Mouse (Mus musculus) small intestine, adult 2 months (tissue): ENCODE data around the gene Cul1. TPM values are rescaled to one million over a fixed set of nuclear protein-coding genes. Genes with fewer than 3 reads are reported as not detected.
A peak's percentile ranks its signal among the peaks of the same experiment; 100 is the strongest.

Source experiments
- H3K27ac ChIP-seq: fragments of 200-500 bp; 2 replicates; pipeline ENCODE4 v1.5.1; 2012; ENCODE audit warnings: low read depth, low read length, control low read depth, inconsistent platforms; ENCODE audit not compliant: insufficient read depth
- H3K27me3 ChIP-seq: fragments of 200-500 bp; 2 replicates; pipeline ENCODE4 v1.6.1; 2012; ENCODE audit warnings: mild to moderate bottlenecking, moderate library complexity, low read length, inconsistent platforms; ENCODE audit not compliant: control insufficient read depth, insufficient read depth
- H3K36me3 ChIP-seq: fragments of 200-500 bp; 2 replicates; pipeline ENCODE4 v1.6.1; 2012; ENCODE audit warnings: mild to moderate bottlenecking, low read length, control low read depth, inconsistent platforms; ENCODE audit not compliant: control insufficient read depth, insufficient read depth
- H3K4me1 ChIP-seq: fragments of 200-500 bp; 2 replicates; pipeline ENCODE4 v1.6.1; 2012; ENCODE audit warnings: low read length, inconsistent platforms, mixed read lengths; ENCODE audit not compliant: control insufficient read depth, insufficient read depth, insufficient read length
- H3K4me3 ChIP-seq: fragments of 200-500 bp; 2 replicates; pipeline ENCODE4 v1.5.1; 2012; ENCODE audit warnings: low read depth, mild to moderate bottlenecking, control low read depth, inconsistent platforms, low read length, moderate library complexity
- CTCF ChIP-seq: fragments of 200-500 bp; IDR thresholded peaks from 2 replicates; pipeline ENCODE4 v1.5.1; 2012; ENCODE audit warnings: low read depth, mild to moderate bottlenecking, control low read depth, inconsistent platforms, low read length, moderate library complexity, mixed read lengths; ENCODE audit not compliant: insufficient replicate concordance, insufficient read length; ENCODE audit errors: extremely low read depth
- POLR2A ChIP-seq: fragments of 200-500 bp; IDR thresholded peaks from 2 replicates; pipeline ENCODE4 v1.6.1; 2012; ENCODE audit warnings: low read depth, mild to moderate bottlenecking, control low read depth, inconsistent platforms, low read length, moderate library complexity
- whole genome bisulfite sequencing: fragments of 180-500 bp; shearing (Covaris S2); methylation state at CpG from one replicate; pipeline ENCODE4 v1.1.7; 2018; 5-methylcytosine and 5-hydroxymethylcytosine counted together
- polyA plus RNA-seq: library from polyadenylated mRNA; depleted of rRNA; stranded (reverse); fragments of >200 nt; gene quantifications from 2 replicates; pipeline ENCODE4 v1.2.3, GENCODE M21; 2012

Cul1 gene
- polyA plus RNA-seq, 1 experiment, result 8.9 TPM

GRCm38 (mm10) chr6:47454575-47455571 lies 1.7 kb downstream of the Cul1 start:
- TF ChIP-seq POLR2A, result no peak; the same call in none of the 2 replicates
- no peak for TF ChIP-seq CTCF
- Histone ChIP-seq H3K4me1 (0 out of 2 replicates have a peak, but pooled peaks cover 2% of the 10 kb centered on the region), H3K36me3 (no peaks in the 10 kb centered on the region), H3K27ac (peak overlapping the region; percentile 87), H3K4me3 (peak overlapping the region; percentile 96), H3K27me3 (no peaks in the 10 kb centered on the region)
- under 1% methylated on average over 79 of the region's 79 CpGs for WGBS

GRCm38 (mm10) chr6:47455843-47456242 lies 2.6 kb downstream of the Cul1 start:
- 0 out of 2 replicates have a peak, but pooled peaks cover 2% of the 10 kb centered on the region for H3K4me1 ChIP-seq
- TF ChIP-seq POLR2A (no peak), CTCF (no peak)
- 34% methylated on average over 1 of the region's 1 CpGs for WGBS
- H3K4me3 ChIP-seq, result no peak overlapping the region
- no peaks in the 10 kb centered on the region for H3K27me3 ChIP-seq
- no peaks in the 10 kb centered on the region for H3K36me3 ChIP-seq
- no peak overlapping the region for H3K27ac ChIP-seq

- Histone ChIP-seq H3K27ac (no peak overlapping the region), H3K4me3 (no peak overlapping the region), H3K36me3 (no peaks in the 10 kb centered on the region), H3K27me3 (no peaks in the 10 kb centered on the region), H3K4me1 (0 out of 2 replicates have a peak, but pooled peaks cover 2% of the 10 kb centered on the region)
- TF ChIP-seq CTCF (no peak), POLR2A (no peak)
- WGBS, result 42% methylated on average over 2 of the region's 2 CpGs
These were observed 3.7 kb downstream of the Cul1 start for GRCm38 (mm10) chr6:47456853-47457252.

GRCm38 (mm10) chr6:47465400-47465799 lies 12.2 kb downstream of the Cul1 start:
- TF ChIP-seq POLR2A, result no peak
- TF ChIP-seq CTCF, result no peak
- H3K4me3 ChIP-seq, result no peak overlapping the region
- no peaks in the 10 kb centered on the region for H3K27me3 ChIP-seq
- no peaks in the 10 kb centered on the region for H3K4me1 ChIP-seq
- WGBS, result 60% methylated on average over 2 of the region's 2 CpGs
- no peaks in the 10 kb centered on the region for H3K36me3 ChIP-seq
- no peak overlapping the region for H3K27ac ChIP-seq

- no peak for TF ChIP-seq POLR2A
- TF ChIP-seq CTCF, result no peak
- H3K27ac ChIP-seq, result no peak overlapping the region
- WGBS, result 76% methylated on average over 2 of the region's 2 CpGs
- H3K36me3 ChIP-seq, result no peaks in the 10 kb centered on the region
- H3K27me3 ChIP-seq, result no peaks in the 10 kb centered on the region
- H3K4me3 ChIP-seq, result no peak overlapping the region
- H3K4me1 ChIP-seq, result no peaks in the 10 kb centered on the region
These were observed 13.3 kb downstream of the Cul1 start for GRCm38 (mm10) chr6:47466488-47466887.

- no peaks in the 10 kb centered on the region for H3K27me3 ChIP-seq
- no peak overlapping the region for H3K4me3 ChIP-seq
- no peak for TF ChIP-seq CTCF
- TF ChIP-seq POLR2A, result no peak
- no peaks in the 10 kb centered on the region for H3K36me3 ChIP-seq
- no peaks in the 10 kb centered on the region; the same call in 1 of the 2 replicates for H3K4me1 ChIP-seq
- H3K27ac ChIP-seq, result no peak overlapping the region
These were observed 13.9 kb downstream of the Cul1 start for GRCm38 (mm10) chr6:47467058-47467457.

GRCm38 (mm10) chr6:47469760-47470159 lies 16.6 kb downstream of the Cul1 start:
- no peaks in the 10 kb centered on the region for H3K27me3 ChIP-seq
- no peak overlapping the region for H3K4me3 ChIP-seq
- H3K36me3 ChIP-seq, result no peaks in the 10 kb centered on the region
- H3K4me1 ChIP-seq, result peaks cover 2% of the 10 kb centered on the region; the same call in 1 of the 2 replicates
- no peak overlapping the region for H3K27ac ChIP-seq
- TF ChIP-seq POLR2A (no peak), CTCF (no peak)
